Mouse (Mus musculus): ENCODE measurements at regions not wholly inside any gene's neighbourhood (a gene's known extent, or its start where the extent isn't known, plus 50 kb on each side); places are given as distances from the start of the nearest gene placed in this dataset.

DNA sequence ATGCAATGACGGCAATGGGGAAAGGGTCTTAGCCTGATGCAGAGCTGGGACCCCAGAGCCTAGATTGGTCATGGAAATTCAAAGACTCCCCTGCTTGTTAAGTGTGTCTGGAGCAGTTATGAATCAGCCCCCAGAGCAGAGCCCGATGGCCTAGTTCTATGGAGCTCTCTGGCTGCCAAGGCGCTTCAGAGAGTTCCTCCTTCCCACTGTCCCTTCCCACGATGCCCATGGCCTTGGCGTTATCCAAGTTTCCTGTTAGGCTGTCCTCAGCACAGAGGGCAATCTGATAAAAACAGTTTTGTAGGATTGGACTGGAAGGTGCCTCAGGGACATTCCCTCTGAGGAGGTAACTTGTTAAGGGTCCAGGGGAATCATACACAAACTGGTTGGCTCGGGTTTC, 62.2 kb upstream of the Id2 start:
- no peak for TF ChIP-seq POLR2A (IDR thresholded peaks at IDR 0.05; ENCODE audit: borderline replicate concordance, extremely low read depth, insufficient read depth, insufficient read length, poor library complexity, severe bottlenecking)
- no peak for TF ChIP-seq CTCF (IDR thresholded peaks at IDR 0.05; ENCODE audit: borderline replicate concordance, extremely low read depth, insufficient read depth, insufficient read length)
- DNase-seq (ENCODE audit: low read depth): no peak

DNA sequence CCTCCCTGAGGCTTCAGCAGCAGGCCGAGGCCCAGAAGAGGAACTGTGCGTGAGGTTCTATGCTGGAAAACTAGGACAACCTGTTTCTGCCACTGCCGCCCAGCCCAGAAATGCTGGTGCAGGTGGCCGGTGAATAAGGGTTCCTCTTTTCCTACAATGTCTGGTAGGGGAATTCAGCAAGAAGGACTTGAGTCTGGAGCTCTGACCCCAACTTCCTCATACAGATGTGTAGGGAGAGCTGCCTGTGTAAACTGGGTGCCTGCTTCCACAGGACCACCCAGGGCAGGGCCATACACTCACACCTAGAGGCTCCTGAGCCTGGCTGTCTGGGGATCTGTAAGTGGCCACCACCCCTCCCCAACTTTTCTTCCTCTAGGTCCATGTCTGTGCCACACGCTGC, 60.3 kb upstream of the Id2 start:
- no peak for DNase-seq (ENCODE audit: low read depth)
- no peak for TF ChIP-seq POLR2A (IDR thresholded peaks at IDR 0.05; ENCODE audit: borderline replicate concordance, extremely low read depth, insufficient read depth, insufficient read length, poor library complexity, severe bottlenecking)
- no peak for TF ChIP-seq CTCF (IDR thresholded peaks at IDR 0.05; ENCODE audit: borderline replicate concordance, extremely low read depth, insufficient read depth, insufficient read length)

DNA sequence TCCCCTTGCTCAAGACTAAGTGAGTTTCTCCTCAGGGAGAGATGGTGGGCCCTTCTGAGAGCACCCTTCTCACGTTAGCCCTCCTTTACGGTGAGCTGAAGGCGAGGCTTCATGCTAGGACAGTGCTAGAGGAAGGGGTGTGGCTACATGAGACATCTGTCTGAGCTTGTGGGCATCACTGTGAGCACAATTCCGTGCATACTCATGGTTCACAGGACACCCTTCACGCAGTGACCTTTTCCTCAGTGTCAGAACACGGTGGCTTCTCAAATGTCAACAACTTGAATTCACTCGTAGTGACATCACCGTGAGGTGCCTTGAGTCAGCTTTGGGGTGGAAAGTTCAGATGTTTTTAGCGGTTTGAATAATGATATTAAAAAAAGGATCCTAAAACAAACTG, 58.5 kb upstream of the Id2 start:
- TF ChIP-seq CTCF (IDR thresholded peaks at IDR 0.05; ENCODE audit: borderline replicate concordance, extremely low read depth, insufficient read depth, insufficient read length) (no peak), POLR2A (IDR thresholded peaks at IDR 0.05; ENCODE audit: borderline replicate concordance, extremely low read depth, insufficient read depth, insufficient read length, poor library complexity, severe bottlenecking) (no peak)
- no peak for DNase-seq (ENCODE audit: low read depth)

- DNase-seq (ENCODE audit: low read depth): no peak
- TF ChIP-seq CTCF (IDR thresholded peaks at IDR 0.05; ENCODE audit: borderline replicate concordance, extremely low read depth, insufficient read depth, insufficient read length): no peak
- no peak for TF ChIP-seq POLR2A (IDR thresholded peaks at IDR 0.05; ENCODE audit: borderline replicate concordance, extremely low read depth, insufficient read depth, insufficient read length, poor library complexity, severe bottlenecking)
Observed at GRCm38 (mm10) chr12:25148099-25148498, 51.2 kb upstream of the Id2 start.
